Mouse (Mus musculus) liver, adult 2 months (tissue): ENCODE measurements around the gene Sugt1. TPM values are rescaled to one million over a fixed set of nuclear protein-coding genes. Genes with fewer than 3 reads are reported as not detected.
A peak's percentile ranks its signal among the peaks of the same experiment; 100 is the strongest.

Experiments
- DNase-seq: peaks from one replicate; pipeline ENCODE4 v3.0.0-alpha.2; 2011; ENCODE audit warnings: low read depth, low spot score; ENCODE audit errors: extremely low read depth
- H3K27ac ChIP-seq: fragments of 200-500 bp; replicated peaks from 2 replicates; pipeline ENCODE4 v1.5.1; 2012; ENCODE audit warnings: low read depth, mild to moderate bottlenecking, control low read depth, inconsistent platforms, low read length; ENCODE audit not compliant: insufficient read depth
- H3K27me3 ChIP-seq: fragments of 200-500 bp; 2 replicates; pipeline ENCODE4 v1.6.1; 2012; ENCODE audit warnings: mild to moderate bottlenecking, moderate library complexity, low read length, inconsistent platforms; ENCODE audit not compliant: control insufficient read depth, insufficient read depth
- H3K36me3 ChIP-seq: fragments of 200-500 bp; 2 replicates; pipeline ENCODE4 v1.6.1; 2012; ENCODE audit warnings: low read length, inconsistent platforms; ENCODE audit not compliant: control insufficient read depth, insufficient read depth
- H3K4me1 ChIP-seq: fragments of 200-500 bp; 2 replicates; pipeline ENCODE4 v1.6.1; 2011; ENCODE audit warnings: low read length; ENCODE audit not compliant: control insufficient read depth, insufficient read depth
- H3K4me3 ChIP-seq: fragments of 200-500 bp; 2 replicates; pipeline ENCODE4 v1.5.1; 2011; ENCODE audit warnings: low read depth, mild to moderate bottlenecking, control low read depth, low read length, moderate library complexity; ENCODE audit not compliant: insufficient read depth
- H3K79me2 ChIP-seq: fragments of 200-500 bp; 2 replicates; pipeline ENCODE4 v1.6.1; 2012; ENCODE audit warnings: inconsistent platforms, mild to moderate bottlenecking, low read length, moderate library complexity; ENCODE audit not compliant: control insufficient read depth, insufficient read depth
- H3K9ac ChIP-seq: fragments of 200-500 bp; 2 replicates; pipeline ENCODE4 v1.6.1; 2012; ENCODE audit warnings: low read depth, mild to moderate bottlenecking, control low read depth, inconsistent platforms, low read length
- CTCF ChIP-seq: fragments of 200-500 bp; IDR thresholded peaks from 2 replicates; pipeline ENCODE4 v1.5.1; 2011; ENCODE audit warnings: low read depth, low read length, control low read depth
- POLR2A ChIP-seq: fragments of 200-500 bp; IDR thresholded peaks from 2 replicates; pipeline ENCODE4 v1.6.1; 2011; ENCODE audit warnings: low read length, control low read depth; ENCODE audit not compliant: insufficient read depth; ENCODE audit errors: extremely low read depth
- WGBS: fragments of 180-500 bp; shearing (Covaris S2); methylation state at CpG from one replicate; pipeline ENCODE4 v1.1.7; 2018; 5-methylcytosine and 5-hydroxymethylcytosine counted together
- polyA plus RNA-seq: library from polyadenylated mRNA; depleted of rRNA; stranded (reverse); fragments of >200 nt; gene quantifications from 2 replicates; pipeline ENCODE4 v1.2.3, GENCODE M21; 2012
- total RNA-seq: library from RNA; depleted of rRNA; stranded (reverse); fragments of >200 nt; gene quantifications from 2 replicates; pipeline ENCODE4 v1.2.3, GENCODE M21; 2014

Sugt1 gene
- total and polyA plus RNA-seq, 2 experiments, result 3.3 to 30.0 TPM

- no peak for DNase-seq
- no peak overlapping the region for H3K9ac ChIP-seq
- H3K27ac ChIP-seq, result no peak overlapping the region
- H3K36me3 ChIP-seq, result no peaks in the 10 kb centered on the region
- 87% methylated on average over 5 of the region's 5 CpGs for WGBS
- H3K27me3 ChIP-seq, result no peaks in the 10 kb centered on the region; the same call in 1 of the 2 replicates
- no peak overlapping the region for H3K4me3 ChIP-seq
- no peaks in the 10 kb centered on the region for H3K4me1 ChIP-seq
- no peak for TF ChIP-seq CTCF
- TF ChIP-seq POLR2A, result no peak
- H3K79me2 ChIP-seq, result no peaks in the 10 kb centered on the region
These were observed 70.8 kb downstream of the Sugt1 start for GRCm38 (mm10) chr14:79658286-79658685.

GRCm38 (mm10) chr14:79658748-79659508 lies 71.4 kb downstream of the Sugt1 start:
- Histone ChIP-seq H3K27ac (no peak overlapping the region), H3K9ac (no peak overlapping the region), H3K4me3 (no peak overlapping the region), H3K4me1 (no peaks in the 10 kb centered on the region), H3K27me3 (no peaks in the 10 kb centered on the region; the same call in 1 of the 2 replicates), H3K79me2 (no peaks in the 10 kb centered on the region), H3K36me3 (no peaks in the 10 kb centered on the region)
- 87% methylated on average over 6 of the region's 6 CpGs for WGBS
- TF ChIP-seq CTCF, result no peak
- no peak for TF ChIP-seq POLR2A
- no peak for DNase-seq

- no peaks in the 10 kb centered on the region for H3K36me3 ChIP-seq
- no peaks in the 10 kb centered on the region for H3K4me1 ChIP-seq
- WGBS, result 58% methylated on average over 5 of the region's 5 CpGs
- DNase-seq, result no peak
- no peaks in the 10 kb centered on the region for H3K79me2 ChIP-seq
- no peak for TF ChIP-seq CTCF
- no peak for TF ChIP-seq POLR2A
- no peak overlapping the region for H3K4me3 ChIP-seq
- no peak overlapping the region for H3K27ac ChIP-seq
- no peak overlapping the region for H3K9ac ChIP-seq
- no peaks in the 10 kb centered on the region; the same call in 1 of the 2 replicates for H3K27me3 ChIP-seq
These were observed 73.0 kb downstream of the Sugt1 start for GRCm38 (mm10) chr14:79660467-79660866.

- WGBS, result 22% methylated on average over 33 of the region's 33 CpGs
- Histone ChIP-seq H3K9ac (no peak overlapping the region), H3K36me3 (no peaks in the 10 kb centered on the region), H3K4me3 (peak overlapping the region; percentile 21), H3K27me3 (no peaks in the 10 kb centered on the region; the same call in 1 of the 2 replicates), H3K27ac (no peak overlapping the region), H3K79me2 (no peaks in the 10 kb centered on the region), H3K4me1 (no peaks in the 10 kb centered on the region)
- DNase-seq, result peak; percentile 48
- TF ChIP-seq POLR2A, result no peak
- peak; percentile 98 for TF ChIP-seq CTCF
These were observed 73.8 kb downstream of the Sugt1 start for GRCm38 (mm10) chr14:79661005-79661917.

- 61% methylated on average over 4 of the region's 4 CpGs for WGBS
- Histone ChIP-seq H3K27ac (no peak within 1 kb of the TSS), H3K4me3 (peak within 1 kb of the TSS; percentile 21), H3K27me3 (no peaks in the 10 kb centered on the region; the same call in 1 of the 2 replicates), H3K9ac (no peak within 1 kb of the TSS), H3K4me1 (no peaks in the 10 kb centered on the region), H3K36me3 (no peaks in the 10 kb centered on the region), H3K79me2 (no peaks in the 10 kb centered on the region)
- TF ChIP-seq CTCF (no peak), POLR2A (no peak)
- DNase-seq, result no peak
These were observed 74.5 kb downstream of the Sugt1 start, which contains the start of gene Cnmd for GRCm38 (mm10) chr14:79662001-79662400. Gene Cnmd, minus strand, starts transcription at chr14:79662170.
